Mouse (Mus musculus): Measurements from ENCODE around the gene Prep. TPM values are rescaled to one million over a fixed set of nuclear protein-coding genes. Genes with fewer than 3 reads are reported as not detected.

Prep gene
- polyA plus RNA-seq, 1 experiment from 2014 or later: 10.8 TPM

DNA sequence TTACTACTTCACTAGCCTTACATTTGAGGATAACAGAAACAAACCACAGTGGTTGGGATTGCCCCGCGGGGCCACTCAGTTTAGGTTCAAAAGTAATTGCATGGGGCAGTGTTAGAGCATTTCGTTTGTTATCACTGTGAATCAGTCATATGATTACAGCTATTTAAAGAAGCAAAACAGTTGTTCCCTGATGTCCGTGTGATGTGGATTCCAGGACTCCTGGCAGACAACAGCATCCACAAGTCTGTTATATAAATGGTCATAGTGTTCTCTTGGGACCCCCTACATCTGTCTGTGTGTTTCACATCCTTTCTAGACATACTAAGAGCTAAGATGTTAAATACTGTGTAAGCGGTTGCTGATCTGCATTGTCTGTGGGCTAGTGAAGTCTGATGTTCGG is 43.0 kb downstream of the Prep start:
- H3K9ac ChIP-seq (ENCODE audit: low read length): no peak overlapping the region
- no peak for ATAC-seq (ENCODE audit: low FRiP score, low TSS enrichment)

DNA sequence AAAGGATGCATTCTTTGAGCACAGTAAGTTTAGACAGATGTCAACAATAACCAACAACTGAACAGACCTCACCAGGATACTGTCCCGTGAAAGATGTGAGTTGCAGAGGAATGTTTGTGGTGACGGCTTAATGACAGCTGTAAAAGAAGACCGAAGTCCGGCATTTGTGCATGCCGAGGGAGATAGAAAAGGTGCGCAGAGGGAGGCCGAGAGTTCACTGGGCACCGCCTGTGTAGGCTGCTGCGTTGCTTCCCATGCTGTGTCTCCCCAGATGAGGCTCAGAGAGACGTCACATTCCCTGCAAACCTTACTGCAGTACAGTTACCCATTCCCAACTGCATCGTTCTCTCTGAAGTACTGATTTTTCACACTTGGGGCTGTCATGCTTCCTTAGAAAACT is 45.9 kb downstream of the Prep start:
- H3K4me3 ChIP-seq (ENCODE audit: low read depth, low read length): no peak overlapping the region
- no peak overlapping the region for H3K27ac ChIP-seq (replicated peaks)
- H3K4me1 ChIP-seq (replicated peaks; ENCODE audit: control insufficient read depth, insufficient read depth): no peaks in the 10 kb centered on the region
- 83% methylated on average over 11 of the region's 11 CpGs for WGBS
- no peak overlapping the region for H3K4me2 ChIP-seq (replicated peaks; ENCODE audit: low read depth)
- peaks cover 29% of the 10 kb centered on the region for H3K36me3 ChIP-seq (ENCODE audit: control insufficient read depth, insufficient read depth, low read length)
- no peaks in the 10 kb centered on the region for H3K9me3 ChIP-seq (ENCODE audit: control insufficient read depth, low read length)
- H3K27me3 ChIP-seq (ENCODE audit: control insufficient read depth, insufficient read depth, low read length): no peaks in the 10 kb centered on the region
- H3K9ac ChIP-seq (ENCODE audit: low read length): no peak overlapping the region
- DNase-seq (ENCODE audit: low spot score) (no peak), ATAC-seq (ENCODE audit: low FRiP score, low TSS enrichment) (no peak)
- TF ChIP-seq EP300 (optimal IDR thresholded peaks at IDR 0.05) (no peak), CTCF (IDR thresholded peaks at IDR 0.05; ENCODE audit: low read depth) (no peak)

More for the DNA sequence above, 43.0 kb downstream of the Prep start:
- WGBS: 86% methylated on average over 6 of the region's 6 CpGs
- TF ChIP-seq CTCF (IDR thresholded peaks at IDR 0.05; ENCODE audit: low read depth): no peak
- TF ChIP-seq EP300 (optimal IDR thresholded peaks at IDR 0.05): no peak
- Histone ChIP-seq H3K36me3 (ENCODE audit: control insufficient read depth, insufficient read depth, low read length) (peaks cover 22% of the 10 kb centered on the region), H3K4me1 (replicated peaks; ENCODE audit: control insufficient read depth, insufficient read depth) (no peaks in the 10 kb centered on the region), H3K27me3 (ENCODE audit: control insufficient read depth, insufficient read depth, low read length) (no peaks in the 10 kb centered on the region), H3K9me3 (ENCODE audit: control insufficient read depth, low read length) (no peaks in the 10 kb centered on the region), H3K4me3 (ENCODE audit: low read depth, low read length) (no peak overlapping the region), H3K4me2 (replicated peaks; ENCODE audit: low read depth) (no peak overlapping the region), H3K27ac (replicated peaks) (no peak overlapping the region)
- DNase-seq (ENCODE audit: low spot score): no peak

DNA sequence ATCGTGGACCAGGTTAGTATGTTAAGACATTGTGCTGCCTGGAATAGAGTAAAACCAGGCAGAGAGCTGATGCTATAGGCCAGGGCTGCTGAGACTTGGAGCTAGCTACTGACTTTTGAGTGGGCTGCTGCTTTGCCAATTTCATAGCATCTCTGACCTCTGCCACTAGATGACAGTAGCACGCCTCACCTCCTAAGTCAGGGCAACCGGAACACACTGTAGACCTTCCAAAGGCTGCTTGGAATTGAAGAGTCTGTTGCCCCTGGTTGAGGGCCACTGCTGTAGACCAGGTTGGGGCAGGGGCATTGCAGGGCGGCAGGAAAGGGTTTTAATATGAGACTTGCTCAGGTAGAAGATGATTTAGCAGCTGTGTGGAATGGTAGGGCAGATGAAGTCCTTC is 47.5 kb downstream of the Prep start:
- Histone ChIP-seq H3K36me3 (ENCODE audit: control insufficient read depth, insufficient read depth, low read length) (peaks cover 21% of the 10 kb centered on the region), H3K4me1 (replicated peaks; ENCODE audit: control insufficient read depth, insufficient read depth) (no peaks in the 10 kb centered on the region), H3K27ac (replicated peaks) (no peak overlapping the region), H3K4me3 (ENCODE audit: low read depth, low read length) (no peak overlapping the region), H3K9me3 (ENCODE audit: control insufficient read depth, low read length) (no peaks in the 10 kb centered on the region), H3K27me3 (ENCODE audit: control insufficient read depth, insufficient read depth, low read length) (no peaks in the 10 kb centered on the region), H3K9ac (ENCODE audit: low read length) (no peak overlapping the region), H3K4me2 (replicated peaks; ENCODE audit: low read depth) (no peak overlapping the region)
- peak; percentile 71 for TF ChIP-seq CTCF (IDR thresholded peaks at IDR 0.05; ENCODE audit: low read depth)
- TF ChIP-seq EP300 (optimal IDR thresholded peaks at IDR 0.05): no peak
- no peak for DNase-seq (ENCODE audit: low spot score)
- no peak for ATAC-seq (ENCODE audit: low FRiP score, low TSS enrichment)
- WGBS: 92% methylated on average over 4 of the region's 4 CpGs

DNA sequence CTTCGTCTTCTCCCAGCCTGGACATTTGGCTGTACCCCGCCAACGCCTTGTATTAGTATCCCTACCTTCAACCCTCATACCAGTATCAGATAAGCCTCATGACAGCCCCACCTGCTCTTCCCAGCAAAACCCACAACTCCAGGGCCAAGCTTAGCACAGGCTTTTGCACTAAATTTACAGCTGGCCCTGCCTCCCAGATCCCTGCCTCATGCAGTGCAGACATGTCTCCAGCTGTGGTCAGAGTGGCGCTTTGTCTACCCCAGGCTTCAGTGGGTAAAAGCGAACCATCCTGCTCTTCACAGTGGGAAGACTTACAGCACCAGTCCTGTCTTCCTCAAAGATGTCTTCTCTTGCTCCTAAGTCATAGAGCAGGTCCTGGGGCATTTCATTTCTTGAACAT is 49.8 kb downstream of the Prep start:
- no peak for TF ChIP-seq EP300 (optimal IDR thresholded peaks at IDR 0.05)
- no peak for TF ChIP-seq CTCF (IDR thresholded peaks at IDR 0.05; ENCODE audit: low read depth)
- H3K9ac ChIP-seq (ENCODE audit: low read length): no peak overlapping the region
- H3K36me3 ChIP-seq (ENCODE audit: control insufficient read depth, insufficient read depth, low read length): peaks cover 27% of the 10 kb centered on the region
- WGBS: 94% methylated on average over 5 of the region's 5 CpGs
- DNase-seq (ENCODE audit: low spot score) (no peak), ATAC-seq (ENCODE audit: low FRiP score, low TSS enrichment) (no peak)
- H3K9me3 ChIP-seq (ENCODE audit: control insufficient read depth, low read length): no peaks in the 10 kb centered on the region
- no peaks in the 10 kb centered on the region for H3K4me1 ChIP-seq (replicated peaks; ENCODE audit: control insufficient read depth, insufficient read depth)
- no peak overlapping the region for H3K4me2 ChIP-seq (replicated peaks; ENCODE audit: low read depth)
- no peak overlapping the region for H3K27ac ChIP-seq (replicated peaks)
- no peaks in the 10 kb centered on the region for H3K27me3 ChIP-seq (ENCODE audit: control insufficient read depth, insufficient read depth, low read length)
- no peak overlapping the region for H3K4me3 ChIP-seq (ENCODE audit: low read depth, low read length)

DNA sequence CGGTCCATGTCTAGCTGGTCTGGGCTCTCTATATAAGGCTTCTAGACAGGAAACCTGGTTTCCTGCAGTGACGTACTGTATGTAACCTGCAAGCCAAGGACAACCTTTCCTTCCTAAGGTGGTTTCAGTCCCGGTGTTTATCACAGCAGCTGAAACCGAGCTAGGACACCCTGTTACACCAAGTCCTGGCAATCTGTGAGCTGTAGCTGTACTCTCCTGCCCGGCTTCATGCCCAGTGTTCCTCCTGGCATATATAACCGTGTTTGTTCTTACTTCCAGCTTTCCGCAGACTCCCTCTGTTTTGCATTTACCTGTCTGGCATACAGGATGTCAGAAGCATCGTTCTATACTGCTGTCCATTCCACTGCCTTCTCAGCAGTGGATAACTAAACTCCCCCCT is 51.4 kb downstream of the Prep start:
- TF ChIP-seq EP300 (optimal IDR thresholded peaks at IDR 0.05) (no peak), CTCF (IDR thresholded peaks at IDR 0.05; ENCODE audit: low read depth) (no peak)
- H3K36me3 ChIP-seq (ENCODE audit: control insufficient read depth, insufficient read depth, low read length): peaks cover 21% of the 10 kb centered on the region
- H3K4me3 ChIP-seq (ENCODE audit: low read depth, low read length): no peak overlapping the region
- H3K4me1 ChIP-seq (replicated peaks; ENCODE audit: control insufficient read depth, insufficient read depth): no peaks in the 10 kb centered on the region
- H3K27me3 ChIP-seq (ENCODE audit: control insufficient read depth, insufficient read depth, low read length): no peaks in the 10 kb centered on the region
- no peaks in the 10 kb centered on the region for H3K9me3 ChIP-seq (ENCODE audit: control insufficient read depth, low read length)
- ATAC-seq (ENCODE audit: low FRiP score, low TSS enrichment): no peak
- DNase-seq (ENCODE audit: low spot score): no peak
- H3K9ac ChIP-seq (ENCODE audit: low read length): no peak overlapping the region
- H3K4me2 ChIP-seq (replicated peaks; ENCODE audit: low read depth): no peak overlapping the region
- 94% methylated on average over 8 of the region's 8 CpGs for WGBS
- no peak overlapping the region for H3K27ac ChIP-seq (replicated peaks)

DNA sequence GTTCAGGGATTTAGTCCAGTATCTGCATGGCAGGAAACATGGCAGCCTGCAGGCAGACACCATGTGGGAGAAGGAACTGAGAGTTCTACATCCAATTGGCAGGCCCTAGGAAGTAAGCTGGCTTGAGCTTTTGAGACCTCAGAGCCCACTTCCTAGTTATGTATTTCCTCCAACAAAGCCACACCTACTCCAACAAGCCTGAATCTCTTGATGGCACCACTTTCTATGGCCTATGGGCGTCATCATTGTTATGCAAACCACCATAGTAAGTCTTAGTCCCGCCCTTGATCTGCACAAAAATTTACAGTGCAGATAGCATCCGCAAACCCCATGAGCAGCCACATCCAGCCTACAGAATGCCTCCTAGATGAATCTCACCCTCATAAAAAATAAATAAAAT is 54.6 kb downstream of the Prep start:
- H3K36me3 ChIP-seq (ENCODE audit: control insufficient read depth, insufficient read depth, low read length): peaks cover 20% of the 10 kb centered on the region
- no peak overlapping the region for H3K9ac ChIP-seq (ENCODE audit: low read length)
- DNase-seq (ENCODE audit: low spot score) (no peak), ATAC-seq (ENCODE audit: low FRiP score, low TSS enrichment) (no peak)
- H3K4me1 ChIP-seq (replicated peaks; ENCODE audit: control insufficient read depth, insufficient read depth): no peaks in the 10 kb centered on the region
- 95% methylated on average over 3 of the region's 3 CpGs for WGBS
- H3K4me3 ChIP-seq (ENCODE audit: low read depth, low read length): no peak overlapping the region
- H3K27ac ChIP-seq (replicated peaks): no peak overlapping the region
- H3K27me3 ChIP-seq (ENCODE audit: control insufficient read depth, insufficient read depth, low read length): no peaks in the 10 kb centered on the region
- no peak for TF ChIP-seq EP300 (optimal IDR thresholded peaks at IDR 0.05)
- TF ChIP-seq CTCF (IDR thresholded peaks at IDR 0.05; ENCODE audit: low read depth): no peak
- H3K4me2 ChIP-seq (replicated peaks; ENCODE audit: low read depth): no peak overlapping the region
- no peaks in the 10 kb centered on the region for H3K9me3 ChIP-seq (ENCODE audit: control insufficient read depth, low read length)
